Mouse (Mus musculus): ENCODE data around the gene Inafm2.

Gene Inafm2

GRCm38 (mm10) chr2:118759828-118760227 lies 14.3 kb downstream of the Inafm2 start:
- DNase-seq (ENCODE audit: low spot score), result no peak

- no peak for DNase-seq (ENCODE audit: low spot score)
These were observed 14.9 kb downstream of the Inafm2 start for GRCm38 (mm10) chr2:118760311-118761025.

- DNase-seq (ENCODE audit: low spot score), result no peak
These were observed 15.8 kb downstream of the Inafm2 start for GRCm38 (mm10) chr2:118761358-118761757.

GRCm38 (mm10) chr2:118761906-118762783 lies 16.6 kb downstream of the Inafm2 start, which contains the start of gene Ccdc9b:
Gene Ccdc9b, minus strand, starts transcription at chr2:118762661.
- DNase-seq (ENCODE audit: low spot score), result peak; percentile 76

GRCm38 (mm10) chr2:118762784-118763148 lies 17.2 kb downstream of the Inafm2 start:
- DNase-seq (ENCODE audit: low spot score), result no peak

- no peak for DNase-seq (ENCODE audit: low spot score)
These were observed 17.9 kb downstream of the Inafm2 start for GRCm38 (mm10) chr2:118763469-118763868.

- no peak for DNase-seq (ENCODE audit: low spot score)
These were observed 18.7 kb downstream of the Inafm2 start for GRCm38 (mm10) chr2:118764094-118764831.

- DNase-seq (ENCODE audit: low spot score), result no peak
These were observed 19.3 kb downstream of the Inafm2 start for GRCm38 (mm10) chr2:118764875-118765274.

GRCm38 (mm10) chr2:118766041-118767033 lies 20.8 kb downstream of the Inafm2 start:
- DNase-seq (ENCODE audit: low spot score), result no peak

GRCm38 (mm10) chr2:118772158-118772874 lies 26.8 kb downstream of the Inafm2 start, which contains the start of gene Phgr1:
Gene Phgr1, plus strand, starts transcription at chr2:118772769.
- DNase-seq (ENCODE audit: low spot score), result no peak

- no peak for DNase-seq (ENCODE audit: low spot score)
These were observed 29.0 kb downstream of the Inafm2 start for GRCm38 (mm10) chr2:118774536-118774935.

- no peak for DNase-seq (ENCODE audit: low spot score)
These were observed 29.8 kb downstream of the Inafm2 start for GRCm38 (mm10) chr2:118775396-118775795.

GRCm38 (mm10) chr2:118775846-118776245 lies 30.3 kb downstream of the Inafm2 start:
- DNase-seq (ENCODE audit: low spot score), result no peak

- DNase-seq (ENCODE audit: low spot score), result no peak
These were observed 30.7 kb downstream of the Inafm2 start for GRCm38 (mm10) chr2:118776295-118776694.

- no peak for DNase-seq (ENCODE audit: low spot score)
These were observed 32.9 kb downstream of the Inafm2 start for GRCm38 (mm10) chr2:118778418-118778817.

- no peak for DNase-seq (ENCODE audit: low spot score)
These were observed 33.5 kb downstream of the Inafm2 start for GRCm38 (mm10) chr2:118779065-118779464.

GRCm38 (mm10) chr2:118779504-118780480 lies 34.2 kb downstream of the Inafm2 start, which contains the start of gene Disp2:
Gene Disp2, plus strand, starts transcription at chr2:118779719.
- DNase-seq (ENCODE audit: low spot score), result peak; percentile 85

- no peak for DNase-seq (ENCODE audit: low spot score)
These were observed 35.6 kb downstream of the Inafm2 start for GRCm38 (mm10) chr2:118781115-118781514.

- DNase-seq (ENCODE audit: low spot score), result no peak
These were observed 36.7 kb downstream of the Inafm2 start for GRCm38 (mm10) chr2:118782303-118782702.

Measured in ovary, postnatal 10 days (tissue).